Mouse (Mus musculus): Measurements from ENCODE around the gene Hfe.

Gene Hfe

GRCm38 (mm10) chr13:23710374-23711089, at the start of gene Hfe:
TSS of gene Hfe (minus strand) at chr13:23710854.
- peak in 1 of 2 experiments; percentile 52 for DNase-seq

- no peak for DNase-seq
These were observed 49.2 kb upstream of the Hfe start for GRCm38 (mm10) chr13:23759916-23760239.

DNA sequence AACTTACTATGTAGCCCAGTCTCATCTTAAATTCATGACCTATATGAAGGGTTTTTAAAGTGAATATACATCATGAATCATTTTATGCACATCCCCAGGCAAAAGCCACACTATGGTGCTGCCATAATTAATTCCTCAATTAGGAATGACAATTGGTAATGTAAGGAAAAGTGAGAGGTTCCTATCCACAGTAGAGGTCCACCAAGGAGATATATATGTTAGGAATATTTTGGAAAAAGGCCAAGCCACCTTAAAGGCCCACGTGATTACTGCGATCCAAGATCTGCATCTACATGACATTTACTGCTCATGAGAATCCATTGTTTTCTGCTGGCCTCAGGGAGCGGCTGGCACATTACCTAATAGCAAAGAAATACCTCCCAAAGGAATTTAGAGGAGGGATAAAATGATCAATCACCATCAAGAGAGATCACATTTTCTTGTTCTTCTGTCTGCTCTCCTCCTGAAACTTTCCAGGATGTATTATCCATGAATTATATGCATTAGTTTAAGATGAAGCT, 48.7 kb upstream of the Hfe start:
- DNase-seq, result no peak

DNA sequence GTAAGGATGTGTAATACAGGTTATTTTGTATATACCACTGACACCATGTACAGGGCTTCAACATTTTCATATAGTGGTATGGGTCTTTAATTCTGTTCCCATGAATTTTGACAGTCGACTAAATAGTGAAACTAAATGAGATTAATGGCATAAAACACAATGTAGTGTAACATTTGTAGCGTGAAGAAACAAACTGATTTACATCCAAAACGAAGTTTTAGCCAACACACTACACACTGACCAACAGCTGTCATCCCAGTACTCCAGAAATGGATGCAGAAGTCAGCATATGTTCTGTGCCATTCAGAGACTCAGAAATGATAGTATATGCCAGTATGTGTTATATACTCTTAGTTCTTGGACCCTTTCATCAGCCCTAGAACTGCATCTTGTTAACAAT, 47.3 kb upstream of the Hfe start:
- DNase-seq, result no peak

GRCm38 (mm10) chr13:23757211-23757773, 46.6 kb upstream of the Hfe start:
- no peak for DNase-seq

DNA sequence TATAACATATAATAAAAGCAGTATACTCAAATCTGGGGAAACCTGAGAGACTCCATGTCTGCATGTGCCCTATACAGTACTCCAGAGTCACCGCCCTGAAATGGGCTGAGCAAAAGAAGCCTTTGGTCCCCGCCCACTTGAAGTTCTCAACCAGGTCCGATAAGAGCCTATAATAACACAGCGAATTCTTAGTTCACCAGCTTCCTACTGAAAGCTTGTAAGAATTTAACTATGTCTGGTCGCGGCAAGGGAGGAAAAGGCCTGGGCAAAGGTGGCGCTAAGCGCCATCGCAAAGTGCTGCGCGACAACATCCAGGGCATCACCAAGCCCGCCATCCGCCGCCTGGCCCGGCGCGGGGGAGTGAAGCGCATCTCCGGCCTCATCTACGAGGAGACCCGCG, 46.1 kb upstream of the Hfe start, which contains the start of gene Hist1h4b:
TSS of gene Hist1h4b (plus strand) at position 224 of the 400 bp plus-strand sequence.
- peak; percentile 89 to 92 for DNase-seq

GRCm38 (mm10) chr13:23755000-23755399, 44.3 kb upstream of the Hfe start:
- DNase-seq, result no peak

DNA sequence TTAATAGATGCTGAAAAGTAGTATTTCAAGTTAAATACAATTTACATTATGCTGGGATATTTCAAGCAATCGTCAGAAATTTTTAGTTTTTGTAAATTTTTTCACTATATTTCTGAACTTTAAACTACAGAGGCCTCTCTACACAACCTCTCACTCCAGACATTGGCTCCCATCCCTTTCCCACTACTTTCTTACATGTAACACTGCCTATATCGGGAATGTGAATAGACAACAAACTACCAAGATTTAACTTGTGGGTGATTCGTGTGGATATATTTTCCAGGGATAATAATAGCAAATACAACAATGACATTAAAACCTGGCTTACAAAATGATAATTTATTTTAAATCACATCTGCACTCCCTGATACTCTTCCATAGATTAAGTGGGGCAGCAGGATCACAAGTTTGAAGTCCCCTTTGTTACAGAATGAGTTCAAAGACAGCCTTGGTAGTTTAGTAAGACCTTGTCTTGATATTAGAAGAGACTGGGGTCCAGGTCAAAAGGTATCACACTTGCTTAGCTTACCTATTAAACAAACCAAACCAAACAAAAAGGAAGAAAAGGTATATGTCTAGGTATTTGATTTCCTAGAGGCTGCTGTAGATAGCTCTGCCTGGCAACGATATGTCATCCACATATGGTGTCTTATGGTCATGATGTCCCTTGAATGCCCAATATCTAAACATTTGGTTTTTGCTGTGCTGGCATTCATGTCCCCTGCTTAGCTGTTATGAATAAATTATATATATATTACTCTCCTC, 42.8 kb upstream of the Hfe start:
- no peak for DNase-seq

- no peak for DNase-seq
These were observed 42.1 kb upstream of the Hfe start for GRCm38 (mm10) chr13:23752742-23753172.

GRCm38 (mm10) chr13:23752067-23752741, 41.5 kb upstream of the Hfe start, which contains the start of gene Hist1h3b:
TSS of gene Hist1h3b (plus strand) at chr13:23752267.
- peak; percentile 66 to 84 for DNase-seq

DNA sequence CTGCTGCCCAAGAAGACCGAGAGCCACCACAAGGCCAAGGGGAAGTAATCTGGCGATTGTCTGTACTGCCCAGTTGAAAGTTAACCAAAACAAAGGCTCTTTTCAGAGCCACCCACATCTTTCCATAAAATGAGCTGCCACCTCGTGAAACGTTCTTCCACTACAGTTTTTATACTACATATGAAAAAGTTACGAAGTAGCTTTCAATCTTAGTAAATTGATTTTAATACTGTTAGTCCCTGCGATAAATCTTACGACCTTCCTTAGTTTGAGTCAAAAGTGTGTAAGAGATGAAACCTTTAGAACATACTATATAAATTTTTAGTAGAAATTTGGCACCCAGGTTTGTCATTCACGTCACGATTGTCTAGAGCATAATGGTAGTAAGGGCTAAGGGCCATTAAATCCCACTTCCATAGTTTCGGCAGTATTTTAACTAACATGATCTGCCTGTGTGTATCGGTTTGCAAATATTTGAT, 40.9 kb upstream of the Hfe start:
- DNase-seq, result no peak

DNA sequence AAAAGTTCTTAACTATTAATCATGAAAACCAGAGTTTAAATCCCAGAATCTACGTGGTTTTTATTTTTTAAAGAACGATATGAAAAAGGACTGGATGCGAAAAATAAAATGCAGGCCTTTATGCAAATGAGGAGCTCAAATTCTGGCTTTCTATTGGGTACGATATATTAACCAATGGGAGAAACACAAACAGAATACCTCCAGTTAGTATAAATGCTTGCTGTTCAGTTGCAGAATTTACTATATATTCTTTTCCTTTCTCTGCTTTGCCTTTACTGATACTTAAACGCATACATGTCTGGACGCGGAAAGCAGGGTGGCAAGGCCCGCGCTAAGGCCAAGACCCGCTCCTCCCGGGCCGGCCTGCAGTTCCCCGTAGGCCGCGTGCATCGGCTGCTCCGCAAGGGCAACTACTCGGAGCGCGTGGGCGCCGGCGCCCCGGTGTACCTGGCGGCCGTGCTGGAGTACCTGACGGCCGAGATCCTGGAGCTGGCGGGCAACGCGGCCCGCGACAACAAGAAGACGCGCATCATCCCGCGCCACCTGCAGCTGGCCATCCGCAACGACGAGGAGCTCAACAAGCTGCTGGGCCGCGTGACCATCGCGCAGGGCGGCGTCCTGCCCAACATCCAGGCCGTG, 40.3 kb upstream of the Hfe start, which contains the start of gene Hist1h2ab:
TSS of gene Hist1h2ab (plus strand) at position 288 of the 639 bp plus-strand sequence.
- peak in 1 of 2 experiments; percentile 32 for DNase-seq

GRCm38 (mm10) chr13:23749563-23750121, 39.0 kb upstream of the Hfe start:
- DNase-seq, result no peak

DNA sequence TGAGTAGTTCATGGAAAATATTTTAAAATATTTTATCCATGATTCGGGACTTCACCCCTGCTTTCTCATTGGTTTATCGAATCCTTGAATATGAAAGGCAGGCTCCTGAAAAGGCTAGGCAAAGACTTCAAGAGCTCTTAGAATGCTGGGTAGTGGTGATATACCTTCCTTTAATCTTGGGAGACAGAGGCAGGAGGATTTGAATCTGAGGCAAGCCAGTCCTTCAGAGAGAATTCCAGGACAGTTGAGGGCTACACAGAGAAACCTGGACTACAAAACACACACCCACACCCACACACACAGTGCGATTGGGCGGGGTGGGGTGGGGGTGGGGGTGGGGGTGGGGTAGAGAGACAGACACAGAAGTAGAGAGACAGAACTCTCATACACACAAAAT, 37.2 kb upstream of the Hfe start:
- no peak for DNase-seq

- DNase-seq, result no peak
These were observed 36.6 kb upstream of the Hfe start for GRCm38 (mm10) chr13:23747081-23747891.

GRCm38 (mm10) chr13:23746201-23747080, 35.8 kb upstream of the Hfe start, which contains the start of gene Hist1h2bb:
TSS of gene Hist1h2bb (plus strand) at chr13:23746734.
- peak; percentile 59 to 86 for DNase-seq

DNA sequence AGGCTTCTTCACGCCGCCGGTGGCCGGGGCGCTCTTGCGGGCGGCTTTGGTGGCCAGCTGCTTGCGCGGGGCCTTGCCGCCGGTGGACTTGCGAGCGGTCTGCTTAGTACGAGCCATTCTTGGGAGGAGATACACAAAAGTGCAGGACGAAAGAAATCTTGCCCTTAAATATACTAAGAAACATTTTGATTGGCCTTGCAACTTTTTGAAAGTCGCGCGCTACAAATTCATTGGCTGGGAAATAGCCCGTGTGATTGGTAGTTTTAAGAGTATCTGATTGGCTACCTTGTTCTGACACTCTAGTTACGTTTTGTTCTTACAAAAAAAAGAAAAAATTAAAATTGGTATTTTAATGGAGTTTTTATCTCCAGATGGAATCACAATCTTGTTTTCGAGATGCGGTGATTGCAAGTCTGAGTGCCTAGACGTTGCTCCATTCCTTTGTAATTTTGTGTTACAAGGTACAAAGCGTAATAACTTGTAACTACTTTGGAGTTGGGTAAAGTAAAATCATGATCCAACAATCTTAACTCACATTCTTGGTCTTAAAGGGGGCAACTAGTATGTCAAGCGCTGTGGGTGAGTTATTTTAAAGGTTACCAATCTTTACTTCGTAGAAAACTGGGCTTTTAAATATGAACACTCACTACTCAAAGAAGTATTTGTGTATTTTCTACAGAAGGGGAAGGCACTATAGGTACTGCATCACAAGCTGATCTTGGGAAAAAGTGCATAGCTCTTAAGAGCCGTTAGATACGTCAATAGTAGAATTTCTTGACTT, 34.9 kb upstream of the Hfe start, which contains the start of gene Hist1h3c:
TSS of gene Hist1h3c (minus strand) at position 222 of the 781 bp plus-strand sequence.
- peak; percentile 66 to 86 for DNase-seq

- no peak for DNase-seq
These were observed 34.0 kb upstream of the Hfe start for GRCm38 (mm10) chr13:23744421-23745380.
